Mouse (Mus musculus) MEL (cell line): ENCODE results near the gene Mgat5. TPM values are rescaled to one million over a fixed set of nuclear protein-coding genes. Genes with fewer than 3 reads are reported as not detected.

ENCODE experiments used
- DNase-seq: peaks from one replicate; pipeline ENCODE4 v3.0.0; 2011; ENCODE audit warnings: low read depth, low spot score
- H3K27ac ChIP-seq: 2 replicates; pipeline ENCODE4 v1.5.1; 2012; ENCODE audit warnings: low read depth, mild to moderate bottlenecking, control low read depth, low read length, moderate library complexity; ENCODE audit not compliant: control insufficient read depth
- H3K27me3 ChIP-seq, 2 experiments: fragments of 150-350 bp in 1 of 2; sonication (generic) in 1 of 2; 2 replicates each; pipeline ENCODE4 v1.6.1; 2012; ENCODE audit warnings: low read length in 2 of 2, mild to moderate bottlenecking in 2 of 2, improper control_type of control experiment in 1 of 2, moderate library complexity in 1 of 2; ENCODE audit not compliant: insufficient read depth in 2 of 2, control insufficient read depth in 1 of 2
- H3K36me3 ChIP-seq, 2 experiments: 2 replicates each; pipeline ENCODE4 v1.6.1; 2012 to 2014; ENCODE audit warnings: low read length in 2 of 2, improper control_type of control experiment in 1 of 2, inconsistent platforms in 1 of 2, mild to moderate bottlenecking in 1 of 2; ENCODE audit not compliant: insufficient read depth in 2 of 2, control insufficient read depth in 1 of 2
- H3K4me1 ChIP-seq, 2 experiments: fragments of 150-350 bp in 1 of 2; sonication (generic) in 1 of 2; 2 replicates each; pipeline ENCODE4 v1.6.1; 2012; ENCODE audit warnings: low read length in 2 of 2, improper control_type of control experiment in 1 of 2, mild to moderate bottlenecking in 1 of 2; ENCODE audit not compliant: insufficient read depth in 2 of 2, control insufficient read depth in 1 of 2
- H3K4me3 ChIP-seq, 2 experiments: fragments of 150-350 bp in 1 of 2; sonication (generic) in 1 of 2; 2 replicates each; pipeline ENCODE4 v1.5.1; 2012; ENCODE audit warnings: low read depth in 2 of 2, low read length in 2 of 2, mild to moderate bottlenecking in 2 of 2, moderate library complexity in 2 of 2, control low read depth in 1 of 2, improper control_type of control experiment in 1 of 2; ENCODE audit not compliant: control insufficient read depth in 1 of 2, insufficient read depth in 1 of 2
- H3K79me2 ChIP-seq: 2 replicates; pipeline ENCODE4 v1.6.1; 2012; ENCODE audit warnings: mild to moderate bottlenecking, low read length, moderate library complexity; ENCODE audit not compliant: control insufficient read depth, poor library complexity, insufficient read depth
- H3K9ac ChIP-seq: 2 replicates; pipeline ENCODE4 v1.6.1; 2012; ENCODE audit warnings: low read depth, mild to moderate bottlenecking, control low read depth, low read length, moderate library complexity; ENCODE audit not compliant: control insufficient read depth, poor library complexity, severe bottlenecking
- H3K9me3 ChIP-seq: fragments of 150-350 bp; sonication (generic); replicated peaks from 2 replicates; pipeline ENCODE4 v1.6.1; 2012; ENCODE audit warnings: mild to moderate bottlenecking, low read length, improper control_type of control experiment, moderate library complexity; ENCODE audit not compliant: insufficient read depth
- CHD1 ChIP-seq: IDR thresholded peaks from 2 replicates; pipeline ENCODE4 v1.6.1; 2012; ENCODE audit warnings: low read depth, mild to moderate bottlenecking, inconsistent platforms, low read length, improper control_type of control experiment
- CTCF ChIP-seq, 3 experiments: IDR thresholded peaks in 2 of 3; conservative IDR thresholded peaks in 1 of 3; 2 replicates each; pipeline ENCODE4 v1.5.1; 2011 to 2012; ENCODE audit warnings: low read length in 3 of 3, low read depth in 2 of 3, mild to moderate bottlenecking in 2 of 3, improper control_type of control experiment in 1 of 3, inconsistent platforms in 1 of 3, mixed read lengths in 1 of 3, moderate library complexity in 1 of 3; ENCODE audit not compliant: control insufficient read depth in 1 of 3, insufficient read depth in 1 of 3, poor library complexity in 1 of 3, severe bottlenecking in 1 of 3
- EP300 ChIP-seq, 2 experiments: IDR thresholded peaks; 2 replicates each; pipeline ENCODE4 v1.6.1; 2011; ENCODE audit warnings: improper control_type of control experiment in 2 of 2, low read length in 2 of 2, low read depth in 1 of 2, mild to moderate bottlenecking in 1 of 2
- ETS1 ChIP-seq: IDR thresholded peaks from 2 replicates; pipeline ENCODE4 v1.6.1; 2012; ENCODE audit warnings: low read depth, mild to moderate bottlenecking, inconsistent platforms, low read length, improper control_type of control experiment, moderate library complexity
- GATA1 ChIP-seq: IDR thresholded peaks from 2 replicates; pipeline ENCODE4 v1.6.1; 2011; ENCODE audit warnings: low read depth, low read length, improper control_type of control experiment
- HCFC1 ChIP-seq: IDR thresholded peaks from 2 replicates; pipeline ENCODE4 v1.6.1; 2012; ENCODE audit warnings: low read depth, mild to moderate bottlenecking, inconsistent platforms, low read length, improper control_type of control experiment, moderate library complexity
- KAT2A ChIP-seq: conservative IDR thresholded peaks from 2 replicates; pipeline ENCODE4 v1.6.1; 2012; ENCODE audit warnings: low read depth, low read length, improper control_type of control experiment, inconsistent platforms
- MAFK ChIP-seq: IDR thresholded peaks from 2 replicates; pipeline ENCODE4 v1.6.1; 2011; ENCODE audit warnings: low read depth, mild to moderate bottlenecking, low read length, improper control_type of control experiment, borderline replicate concordance
- MAX ChIP-seq: IDR thresholded peaks from 2 replicates; pipeline ENCODE4 v1.6.1; 2011; ENCODE audit warnings: low read length, improper control_type of control experiment
- MXI1 ChIP-seq: IDR thresholded peaks from 2 replicates; pipeline ENCODE4 v1.6.1; 2011; ENCODE audit warnings: mild to moderate bottlenecking, low read depth, low read length, improper control_type of control experiment
- MYC ChIP-seq: IDR thresholded peaks from 2 replicates; pipeline ENCODE4 v1.6.1; 2011; ENCODE audit warnings: low read depth, mild to moderate bottlenecking, low read length, improper control_type of control experiment, moderate library complexity
- NELFE ChIP-seq: IDR thresholded peaks from 2 replicates; pipeline ENCODE4 v1.6.1; 2011; ENCODE audit warnings: low read depth, low read length, improper control_type of control experiment
- POLR2A ChIP-seq, 2 experiments: IDR thresholded peaks; 2 replicates each; pipeline ENCODE4 v1.6.1; 2011 to 2012; ENCODE audit warnings: low read length in 2 of 2, mild to moderate bottlenecking in 2 of 2, control low read depth in 1 of 2, improper control_type of control experiment in 1 of 2, low read depth in 1 of 2, moderate library complexity in 1 of 2; ENCODE audit not compliant: control insufficient read depth in 1 of 2, insufficient read depth in 1 of 2, poor library complexity in 1 of 2
- POLR2AphosphoS2 ChIP-seq: IDR thresholded peaks from 2 replicates; pipeline ENCODE4 v1.6.1; 2011; ENCODE audit warnings: low read length, improper control_type of control experiment
- RCOR1 ChIP-seq: IDR thresholded peaks from 2 replicates; pipeline ENCODE4 v1.6.1; 2012; ENCODE audit warnings: low read depth, mild to moderate bottlenecking, inconsistent platforms, low read length, improper control_type of control experiment
- SIN3A ChIP-seq: IDR thresholded peaks from 2 replicates; pipeline ENCODE4 v1.6.1; 2012; ENCODE audit warnings: low read length, improper control_type of control experiment, inconsistent platforms
- SMC3 ChIP-seq: IDR thresholded peaks from 2 replicates; pipeline ENCODE4 v1.6.1; 2011; ENCODE audit warnings: low read depth, low read length, improper control_type of control experiment
- TAL1 ChIP-seq: IDR thresholded peaks from 2 replicates; pipeline ENCODE4 v1.6.1; 2012; ENCODE audit warnings: mild to moderate bottlenecking, inconsistent platforms, low read length, moderate library complexity, mixed read lengths
- TBP ChIP-seq: IDR thresholded peaks from 2 replicates; pipeline ENCODE4 v1.8.0; 2011; ENCODE audit warnings: low read depth, low read length, improper control_type of control experiment
- TCF12 ChIP-seq: IDR thresholded peaks from 2 replicates; pipeline ENCODE4 v1.6.1; 2014; ENCODE audit warnings: low read depth, mild to moderate bottlenecking, inconsistent platforms, low read length, improper control_type of control experiment, moderate library complexity
- UBTF ChIP-seq: IDR thresholded peaks from 2 replicates; pipeline ENCODE4 v1.6.1; 2012; ENCODE audit warnings: low read depth, mild to moderate bottlenecking, inconsistent platforms, low read length, improper control_type of control experiment, moderate library complexity, borderline replicate concordance; ENCODE audit not compliant: insufficient read depth
- USF1 ChIP-seq: IDR thresholded peaks from 2 replicates; pipeline ENCODE4 v1.6.1; 2014; ENCODE audit warnings: low read depth, mild to moderate bottlenecking, inconsistent platforms, low read length, improper control_type of control experiment, moderate library complexity
- USF2 ChIP-seq, 2 experiments: IDR thresholded peaks; 2 replicates each; pipeline ENCODE4 v1.6.1; 2011 to 2012; ENCODE audit warnings: improper control_type of control experiment in 2 of 2, low read length in 2 of 2, borderline replicate concordance in 1 of 2, inconsistent platforms in 1 of 2, low read depth in 1 of 2, mild to moderate bottlenecking in 1 of 2; ENCODE audit not compliant: insufficient read depth in 1 of 2
- ZKSCAN1 ChIP-seq: IDR thresholded peaks from 2 replicates; pipeline ENCODE4 v1.6.1; 2012; ENCODE audit warnings: low read depth, mild to moderate bottlenecking, inconsistent platforms, low read length, improper control_type of control experiment, moderate library complexity
- ZMIZ1 ChIP-seq: IDR thresholded peaks from 2 replicates; pipeline ENCODE4 v1.6.1; 2012; ENCODE audit warnings: low read depth, mild to moderate bottlenecking, inconsistent platforms, low read length, improper control_type of control experiment, moderate library complexity
- ZNF384 ChIP-seq: IDR thresholded peaks from 2 replicates; pipeline ENCODE4 v1.6.1; 2012; ENCODE audit warnings: low read depth, mild to moderate bottlenecking, inconsistent platforms, low read length, improper control_type of control experiment
- polyA plus RNA-seq, 2 experiments: library from polyadenylated mRNA; stranded (reverse) in 1 of 2; unstranded in 1 of 2; fragments of >175 nt in 1 of 2; fragments of >200 nt in 1 of 2; gene quantifications; 2 replicates each; pipeline versions ENCODE4 v1.2.1 to v1.2.4; 2012; ENCODE audit warnings: low replicate concordance in 2 of 2, low read depth in 1 of 2; ENCODE audit not compliant: insufficient read length in 2 of 2, insufficient read depth in 1 of 2, missing spikeins in 1 of 2
- total RNA-seq: library from RNA; depleted of rRNA; stranded (reverse); fragments of 300-350 nt; gene quantifications from 2 replicates; pipeline ENCODE4 v1.2.3, GENCODE M21; 2012

Mgat5 gene
- total and polyA plus RNA-seq, 3 experiments: 6.9 to 9.5 TPM; not detected in 1

- no peaks in the 10 kb centered on the region for H3K27me3 ChIP-seq
- no peak for DNase-seq
- H3K9ac ChIP-seq: no peak overlapping the region
- H3K36me3 ChIP-seq: peaks cover 0 to 11% of the 10 kb centered on the region in 2 experiments; a peak in 2 of 4 replicates
- H3K27ac ChIP-seq: no peak overlapping the region
- no peaks in the 10 kb centered on the region for H3K79me2 ChIP-seq
- H3K4me3 ChIP-seq: no peak overlapping the region
- no peaks in the 10 kb centered on the region for H3K9me3 ChIP-seq
- peaks cover 7 to 11% of the 10 kb centered on the region in 2 experiments for H3K4me1 ChIP-seq
- TF ChIP-seq EP300 (IDR thresholded peaks at IDR 0.05; ENCODE audit: low read depth in 1 of 2, low read length in 2 of 2) (no peak), MAX (no peak), CTCF (IDR thresholded peaks at IDR 0.05 in 2 of 3, conservative IDR thresholded peaks at IDR 0.05 in 1 of 3; ENCODE audit: control insufficient read depth in 1 of 3, insufficient read depth in 1 of 3, low read depth in 2 of 3, low read length in 3 of 3, poor library complexity in 1 of 3, severe bottlenecking in 1 of 3) (no peak), POLR2A (IDR thresholded peaks at IDR 0.05; ENCODE audit: control insufficient read depth in 1 of 2, insufficient read depth in 1 of 2, low read depth in 1 of 2, low read length in 2 of 2, poor library complexity in 1 of 2) (no peak), HCFC1 (no peak), UBTF (no peak), TBP (no peak), USF2 (IDR thresholded peaks at IDR 0.05; ENCODE audit: borderline replicate concordance in 1 of 2, insufficient read depth in 1 of 2, low read depth in 1 of 2, low read length in 2 of 2) (no peak), GATA1 (no peak), ZKSCAN1 (no peak), TCF12 (no peak), ZMIZ1 (no peak), SIN3A (no peak), KAT2A (no peak), ZNF384 (no peak), POLR2AphosphoS2 (no peak), CHD1 (no peak)
Measured at GRCm38 (mm10) chr1:127257005-127257404, 52.2 kb downstream of the Mgat5 start.

- H3K79me2 ChIP-seq: no peaks in the 10 kb centered on the region
- TF ChIP-seq MYC: peak; percentile 60; the same call in 1 of the 2 replicates
- peak; percentile 58 for TF ChIP-seq TCF12
- peak; percentile 66 for TF ChIP-seq SIN3A
- TF ChIP-seq NELFE: 0 out of 2 replicates have a peak, but pooled peaks have one; percentile 8
- peak; percentile 56; the same call in 1 of the 2 replicates for TF ChIP-seq RCOR1
- peak; percentile 60; the same call in 1 of the 2 replicates for TF ChIP-seq ETS1
- TF ChIP-seq MAX: peak; percentile 45; the same call in 1 of the 2 replicates
- TF ChIP-seq MXI1: peak; percentile 56
- 0 out of 2 replicates have a peak, but pooled peaks have one; percentile 18 for TF ChIP-seq TAL1
- no peak for TF ChIP-seq SMC3
- TF ChIP-seq USF1: no peak
- peak; percentile 78 to 79 for TF ChIP-seq EP300 (IDR thresholded peaks at IDR 0.05; ENCODE audit: low read depth in 1 of 2, low read length in 2 of 2)
- peak; percentile 81 for TF ChIP-seq GATA1
- no peak for TF ChIP-seq ZKSCAN1
- TF ChIP-seq MAFK: no peak
- no peaks in the 10 kb centered on the region for H3K27me3 ChIP-seq
- no peak overlapping the region for H3K4me3 ChIP-seq
- H3K9ac ChIP-seq: no peak overlapping the region
- peak; percentile 70 for DNase-seq
- H3K36me3 ChIP-seq: peaks cover 0 to 11% of the 10 kb centered on the region in 2 experiments; a peak in 2 of 4 replicates
- peak overlapping the region; percentile 9; the same call in 1 of the 2 replicates for H3K27ac ChIP-seq
- no peaks in the 10 kb centered on the region for H3K9me3 ChIP-seq
- H3K4me1 ChIP-seq: peaks cover 7 to 11% of the 10 kb centered on the region in 2 experiments
Measured at GRCm38 (mm10) chr1:127259669-127260068, 54.9 kb downstream of the Mgat5 start.
